Mouse (Mus musculus) heart, embryonic 12.5 days (tissue): ENCODE data around the gene Lgals7. TPM values are rescaled to one million over a fixed set of nuclear protein-coding genes. Genes with fewer than 3 reads are reported as not detected.

Source experiments
- ATAC-seq: fragments of 200-750 bp; cut with Nextera tagmentation; 2 replicates; pipeline ENCODE4 v1.8.0; 2017; ENCODE audit warnings: moderate TSS enrichment, moderate library complexity; ENCODE audit not compliant: insufficient number of reproducible peaks, low FRiP score
- H3K27ac ChIP-seq: fragments of 300-500 bp; sonication (generic); 2 replicates; pipeline ENCODE4 v1.5.1; 2016; ENCODE audit warnings: mild to moderate bottlenecking, moderate library complexity; ENCODE audit not compliant: poor library complexity, severe bottlenecking
- H3K27me3 ChIP-seq: fragments of 300-500 bp; sonication (generic); replicated peaks from 2 replicates; pipeline ENCODE4 v1.6.1; 2016; ENCODE audit warnings: mild to moderate bottlenecking, moderate library complexity
- H3K36me3 ChIP-seq: fragments of 300-500 bp; sonication (generic); 2 replicates; pipeline ENCODE4 v1.6.1; 2016; ENCODE audit warnings: mild to moderate bottlenecking, moderate library complexity
- H3K4me1 ChIP-seq: fragments of 300-500 bp; sonication (generic); replicated peaks from 2 replicates; pipeline ENCODE4 v1.6.1; 2016; ENCODE audit warnings: mild to moderate bottlenecking
- H3K4me2 ChIP-seq: fragments of 300-500 bp; sonication (generic); 2 replicates; pipeline ENCODE4 v1.6.1; 2016; ENCODE audit warnings: mild to moderate bottlenecking, moderate library complexity
- H3K4me3 ChIP-seq: fragments of 300-500 bp; sonication (generic); 2 replicates; pipeline ENCODE4 v1.5.1; 2016; ENCODE audit warnings: mild to moderate bottlenecking
- H3K9ac ChIP-seq: fragments of 300-500 bp; sonication (generic); 2 replicates; pipeline ENCODE4 v1.6.1; 2016; ENCODE audit warnings: mild to moderate bottlenecking, moderate library complexity
- H3K9me3 ChIP-seq: fragments of 300-500 bp; sonication (generic); replicated peaks from 2 replicates; pipeline ENCODE4 v1.6.1; 2016; ENCODE audit warnings: mild to moderate bottlenecking, moderate library complexity
- WGBS: fragments of 180-500 bp; shearing (Covaris S2); methylation state at CpG from one replicate; pipeline ENCODE4 v1.1.7; 2016; 5-methylcytosine and 5-hydroxymethylcytosine counted together
- polyA plus RNA-seq: library from polyadenylated mRNA; unstranded; fragments of >200 nt; fragmentation: Nextera tagmentation; extraction: Ambion mirVana; gene quantifications from 2 replicates; pipeline ENCODE4 v1.2.1, GENCODE M21; 2016

Gene Lgals7
- 1.1 and 1.3 TPM in 2 replicates for polyA plus RNA-seq

DNA sequence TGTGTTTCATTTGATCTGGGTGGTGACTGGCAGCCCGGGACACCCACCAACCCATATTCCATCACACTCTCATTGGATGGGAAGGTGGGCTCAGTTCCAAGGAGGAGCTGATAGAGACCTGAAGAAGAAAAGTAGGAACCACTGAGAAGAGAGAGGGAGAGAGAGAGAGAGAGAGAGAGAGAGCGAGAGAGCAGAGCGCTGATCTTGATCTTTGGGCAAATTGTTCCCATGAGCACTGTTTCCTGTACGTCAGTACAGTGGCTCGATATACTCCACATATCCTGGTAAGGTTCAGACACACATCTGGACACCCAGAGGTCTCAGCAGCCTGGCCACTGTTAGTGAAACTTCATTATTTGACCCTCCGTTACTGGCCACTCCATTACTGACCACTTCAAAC is at the start of gene Lgals7:
Lgals7 (plus strand) TSS at position 314 of the 400 bp plus-strand sequence.
- no peak within 1 kb of the TSS for H3K4me3 ChIP-seq
- no peak for ATAC-seq
- no peaks in the 10 kb centered on the region for H3K36me3 ChIP-seq
- H3K27ac ChIP-seq = no peak within 1 kb of the TSS
- no peak within 1 kb of the TSS for H3K9ac ChIP-seq
- no peaks in the 10 kb centered on the region for H3K27me3 ChIP-seq
- 76% methylated on average over 6 of the region's 6 CpGs for WGBS
- H3K9me3 ChIP-seq = peaks cover 5% of the 10 kb centered on the region; the same call in 1 of the 2 replicates
- peak within 1 kb of the TSS; percentile 8; the same call in 1 of the 2 replicates for H3K4me2 ChIP-seq
- peaks cover 28% of the 10 kb centered on the region for H3K4me1 ChIP-seq

DNA sequence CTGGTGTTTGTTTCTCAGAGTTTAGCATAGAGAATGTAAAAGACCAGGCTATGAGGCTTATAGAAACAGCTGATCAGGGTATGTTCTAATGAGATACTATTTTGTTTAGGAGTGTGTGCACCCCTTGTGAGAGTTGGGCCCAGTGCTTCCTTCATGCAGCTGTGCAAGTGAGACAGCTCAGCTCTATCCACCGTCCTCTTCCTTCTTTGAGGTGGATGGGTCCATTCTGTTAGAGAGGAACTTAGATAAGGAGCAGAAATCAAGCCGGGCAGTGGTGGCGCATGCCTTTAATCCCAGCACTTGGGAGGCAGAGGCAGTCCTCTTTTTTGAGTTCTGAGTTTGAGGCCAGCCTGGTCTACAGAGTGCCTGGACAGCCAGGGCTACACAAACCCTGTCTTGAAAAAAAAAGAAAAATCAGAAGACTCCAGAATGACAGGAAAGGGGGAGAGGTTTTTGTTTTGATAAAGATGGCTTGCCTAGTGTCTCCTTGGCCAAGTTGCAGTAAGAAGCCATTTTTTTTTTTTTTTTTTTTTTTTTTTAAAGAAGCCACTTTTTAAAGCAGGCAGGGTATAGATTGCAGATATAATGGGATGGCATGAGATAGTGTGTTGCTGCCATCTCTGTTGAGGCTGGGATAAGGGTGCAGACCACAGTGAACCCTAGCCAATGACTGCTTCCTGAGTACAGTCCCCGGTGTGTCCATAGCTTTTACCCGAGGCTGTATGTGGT is 49.2 kb upstream of the Lgals7 start:
- Histone ChIP-seq H3K4me2 (no peak overlapping the region), H3K4me1 (peaks cover 71% of the 10 kb centered on the region), H3K27ac (0 out of 2 replicates have a peak overlapping the region, but pooled peaks have one; percentile 6), H3K4me3 (no peak overlapping the region), H3K9me3 (no peaks in the 10 kb centered on the region), H3K36me3 (peaks cover 73% of the 10 kb centered on the region), H3K27me3 (no peaks in the 10 kb centered on the region), H3K9ac (no peak overlapping the region)
- ATAC-seq = no peak
- 60% methylated on average over 5 of the region's 5 CpGs for WGBS

DNA sequence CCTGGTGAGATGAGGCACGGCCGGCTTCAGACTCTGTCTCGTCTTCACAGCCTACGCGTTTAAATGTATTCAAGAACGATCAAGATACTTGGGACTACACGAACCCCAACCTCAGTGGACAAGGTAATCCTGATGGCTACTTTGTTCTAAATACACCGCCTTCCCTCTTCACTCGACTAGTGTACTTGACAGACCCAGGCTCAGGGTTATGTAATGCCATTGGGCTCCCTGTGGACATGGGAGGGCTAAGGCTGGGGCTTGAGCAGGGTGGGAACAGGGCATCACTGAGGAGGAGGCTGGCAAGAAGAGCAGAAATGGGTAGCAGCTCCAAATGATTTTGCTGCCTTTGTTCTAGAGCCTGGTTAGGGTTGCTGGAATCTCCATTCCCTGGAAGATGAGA is 48.4 kb upstream of the Lgals7 start:
- ATAC-seq = no peak
- Histone ChIP-seq H3K9ac (peak overlapping the region; percentile 13; the same call in 1 of the 2 replicates), H3K4me3 (no peak overlapping the region), H3K4me2 (no peak overlapping the region), H3K4me1 (peaks cover 79% of the 10 kb centered on the region), H3K9me3 (no peaks in the 10 kb centered on the region), H3K27ac (no peak overlapping the region), H3K36me3 (peaks cover 81% of the 10 kb centered on the region), H3K27me3 (no peaks in the 10 kb centered on the region)
- WGBS = 93% methylated on average over 9 of the region's 9 CpGs

DNA sequence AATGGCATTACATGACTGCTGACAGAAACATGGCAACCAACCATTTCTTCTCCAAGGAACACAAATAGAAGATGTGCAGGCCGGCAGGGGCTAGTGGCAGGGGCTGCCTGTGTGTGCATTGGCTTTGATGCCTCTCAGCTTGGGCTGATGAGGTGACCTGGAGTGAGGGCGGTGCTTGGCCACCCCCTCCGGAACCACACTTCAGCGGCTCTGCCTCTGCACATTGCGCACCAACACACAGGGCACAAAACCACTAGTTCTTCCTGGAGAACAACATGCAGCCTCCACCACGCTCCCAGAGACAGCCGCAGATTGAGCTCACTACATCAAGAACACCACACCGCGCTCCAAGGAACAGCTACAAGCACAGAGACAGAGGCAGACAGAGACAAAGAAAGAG is 47.5 kb upstream of the Lgals7 start:
- 86% methylated on average over 9 of the region's 9 CpGs for whole genome bisulfite sequencing
- peak overlapping the region; percentile 28; the same call in 1 of the 2 replicates for H3K9ac ChIP-seq
- H3K27me3 ChIP-seq = no peaks in the 10 kb centered on the region
- H3K4me2 ChIP-seq = no peak overlapping the region
- H3K27ac ChIP-seq = no peak overlapping the region
- no peak overlapping the region for H3K4me3 ChIP-seq
- H3K36me3 ChIP-seq = peaks cover 91% of the 10 kb centered on the region
- no peaks in the 10 kb centered on the region for H3K9me3 ChIP-seq
- no peak for ATAC-seq
- H3K4me1 ChIP-seq = peaks cover 89% of the 10 kb centered on the region

DNA sequence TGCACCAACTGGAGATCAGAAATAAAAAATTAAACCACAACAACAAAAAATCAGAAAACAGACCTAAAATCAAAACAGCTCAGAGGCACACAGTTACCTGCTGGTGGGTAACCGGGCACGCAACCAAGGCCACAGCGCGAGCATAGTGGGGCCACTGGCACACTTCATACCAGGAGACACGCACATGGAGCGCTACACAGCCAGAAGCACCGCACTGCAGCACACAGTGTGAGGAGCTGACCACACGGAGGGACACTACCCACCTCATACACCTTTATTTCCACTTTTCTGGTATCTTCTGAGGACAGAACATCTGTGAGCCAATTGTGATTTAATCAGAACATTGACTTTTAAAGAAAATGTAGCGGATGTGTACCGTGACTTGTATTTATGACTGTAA is 46.7 kb upstream of the Lgals7 start:
- H3K4me3 ChIP-seq = no peak overlapping the region
- WGBS = 90% methylated on average over 10 of the region's 10 CpGs
- no peaks in the 10 kb centered on the region for H3K27me3 ChIP-seq
- no peaks in the 10 kb centered on the region for H3K9me3 ChIP-seq
- peaks cover 93% of the 10 kb centered on the region for H3K4me1 ChIP-seq
- H3K4me2 ChIP-seq = no peak overlapping the region
- peak overlapping the region; percentile 40 for H3K9ac ChIP-seq
- no peak for ATAC-seq
- no peak overlapping the region; the same call in 1 of the 2 replicates for H3K27ac ChIP-seq
- peaks cover 97% of the 10 kb centered on the region for H3K36me3 ChIP-seq

DNA sequence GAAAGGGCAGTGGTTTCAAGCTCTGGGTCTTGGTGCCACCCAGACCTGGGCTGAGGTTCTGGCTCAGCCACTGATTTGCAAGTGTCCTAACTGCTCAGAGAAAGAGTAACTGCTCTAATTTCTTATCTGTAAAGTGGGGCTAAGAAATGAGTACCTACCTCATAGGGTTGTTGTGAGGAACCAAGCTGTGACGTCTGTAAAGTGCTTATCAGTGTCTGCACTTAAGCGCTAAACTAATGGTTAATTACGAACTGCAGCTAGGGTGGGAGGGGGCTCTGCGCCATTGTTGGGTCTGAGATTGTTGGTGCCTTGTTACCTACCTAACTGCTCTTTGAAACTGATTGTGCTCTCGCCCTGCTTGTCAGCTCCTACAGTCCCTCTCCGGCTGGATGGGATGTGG is 46.1 kb upstream of the Lgals7 start:
- Histone ChIP-seq H3K27ac (no peak overlapping the region; the same call in 1 of the 2 replicates), H3K9me3 (no peaks in the 10 kb centered on the region), H3K27me3 (no peaks in the 10 kb centered on the region), H3K4me2 (0 out of 2 replicates have a peak overlapping the region, but pooled peaks have one; percentile 7), H3K4me3 (no peak overlapping the region), H3K36me3 (peaks cover 97% of the 10 kb centered on the region), H3K9ac (peak overlapping the region; percentile 40; the same call in 1 of the 2 replicates), H3K4me1 (peaks cover 87% of the 10 kb centered on the region)
- WGBS = 52% methylated on average over 6 of the region's 6 CpGs
- ATAC-seq = no peak

DNA sequence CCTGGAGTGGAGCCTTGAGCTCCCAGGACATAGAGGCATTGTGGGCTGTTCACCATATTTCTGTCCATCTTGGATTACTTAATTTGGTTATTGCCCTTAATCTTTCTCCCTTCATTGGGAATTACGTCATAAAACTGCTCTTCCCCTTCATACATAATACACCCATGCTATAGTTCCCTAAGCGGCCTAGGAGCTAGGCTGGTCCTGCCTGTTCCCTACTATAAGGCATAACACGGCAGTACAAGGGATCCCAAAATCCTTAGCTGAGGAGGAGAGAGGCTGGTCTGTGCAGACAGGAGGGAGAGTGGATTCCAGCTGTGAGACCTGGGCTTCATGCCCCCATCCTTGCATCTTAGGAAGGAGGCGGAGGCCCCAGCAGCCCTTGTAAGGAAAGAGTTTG is 45.7 kb upstream of the Lgals7 start:
- peaks cover 83% of the 10 kb centered on the region for H3K4me1 ChIP-seq
- 0 out of 2 replicates have a peak overlapping the region, but pooled peaks have one; percentile 7 for H3K4me2 ChIP-seq
- peaks cover 97% of the 10 kb centered on the region for H3K36me3 ChIP-seq
- no peak overlapping the region; the same call in none of the 2 replicates for H3K27ac ChIP-seq
- no peaks in the 10 kb centered on the region for H3K9me3 ChIP-seq
- H3K27me3 ChIP-seq = no peaks in the 10 kb centered on the region
- no peak for ATAC-seq
- H3K9ac ChIP-seq = peak overlapping the region; percentile 40; the same call in 1 of the 2 replicates
- WGBS = 80% methylated on average over 4 of the region's 4 CpGs
- no peak overlapping the region for H3K4me3 ChIP-seq

DNA sequence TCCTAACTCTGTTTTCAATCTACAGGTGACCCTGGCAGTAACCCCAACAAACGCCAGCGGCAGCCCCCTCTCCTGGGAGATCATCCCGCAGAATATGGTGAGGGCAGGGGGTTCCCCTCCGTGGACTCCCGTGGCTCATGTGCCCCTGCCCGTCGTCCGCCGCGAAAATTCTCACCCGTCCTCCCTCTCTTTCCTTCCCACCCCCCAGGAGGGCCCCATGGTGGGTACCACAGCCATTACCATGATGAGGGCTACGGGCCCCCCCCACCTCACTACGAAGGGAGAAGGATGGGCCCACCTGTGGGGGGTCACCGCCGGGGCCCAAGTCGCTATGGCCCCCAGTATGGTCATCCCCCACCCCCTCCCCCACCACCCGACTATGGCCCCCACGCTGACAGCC is 45.2 kb upstream of the Lgals7 start:
- Histone ChIP-seq H3K9ac (no peak overlapping the region), H3K27me3 (no peaks in the 10 kb centered on the region), H3K4me1 (peaks cover 78% of the 10 kb centered on the region), H3K36me3 (peaks cover 94% of the 10 kb centered on the region), H3K4me3 (no peak overlapping the region), H3K9me3 (no peaks in the 10 kb centered on the region), H3K4me2 (no peak overlapping the region), H3K27ac (no peak overlapping the region; the same call in 1 of the 2 replicates)
- no peak for ATAC-seq
- 91% methylated on average over 18 of the region's 18 CpGs for WGBS

DNA sequence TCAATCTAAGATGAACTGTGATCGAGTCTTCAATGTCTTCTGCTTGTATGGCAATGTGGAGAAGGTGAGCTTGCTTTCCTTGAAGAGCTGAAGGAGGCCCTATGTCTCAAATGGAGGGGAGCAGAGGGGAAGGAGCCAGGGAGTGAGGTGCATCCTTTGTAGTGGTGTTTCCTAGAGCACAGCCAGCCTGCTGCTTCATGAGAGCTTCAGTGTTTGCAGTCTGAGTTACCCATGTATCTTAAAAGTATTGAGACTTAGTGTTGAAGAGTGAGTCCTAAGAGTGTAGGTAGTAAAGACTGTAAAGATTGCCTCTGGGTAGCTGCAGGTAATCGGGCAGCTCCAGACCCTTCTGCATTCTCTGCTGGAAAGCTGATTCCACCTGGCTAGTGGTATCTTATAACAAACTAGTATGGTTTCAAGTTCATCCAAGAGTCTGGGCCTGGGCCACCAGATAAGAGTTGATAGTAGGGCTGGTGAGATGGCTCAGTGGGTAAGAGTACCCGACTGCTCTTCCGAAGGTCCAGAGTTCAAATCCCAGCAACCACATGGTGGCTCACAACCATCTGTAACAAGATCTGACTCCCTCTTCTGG is 44.7 kb upstream of the Lgals7 start:
- ATAC-seq = no peak
- peaks cover 73% of the 10 kb centered on the region for H3K4me1 ChIP-seq
- H3K36me3 ChIP-seq = peaks cover 89% of the 10 kb centered on the region
- H3K4me2 ChIP-seq = no peak overlapping the region
- WGBS = 67% methylated on average over 4 of the region's 4 CpGs
- H3K27me3 ChIP-seq = no peaks in the 10 kb centered on the region
- no peaks in the 10 kb centered on the region for H3K9me3 ChIP-seq
- H3K9ac ChIP-seq = no peak overlapping the region
- H3K4me3 ChIP-seq = no peak overlapping the region
- H3K27ac ChIP-seq = no peak overlapping the region; the same call in 1 of the 2 replicates

DNA sequence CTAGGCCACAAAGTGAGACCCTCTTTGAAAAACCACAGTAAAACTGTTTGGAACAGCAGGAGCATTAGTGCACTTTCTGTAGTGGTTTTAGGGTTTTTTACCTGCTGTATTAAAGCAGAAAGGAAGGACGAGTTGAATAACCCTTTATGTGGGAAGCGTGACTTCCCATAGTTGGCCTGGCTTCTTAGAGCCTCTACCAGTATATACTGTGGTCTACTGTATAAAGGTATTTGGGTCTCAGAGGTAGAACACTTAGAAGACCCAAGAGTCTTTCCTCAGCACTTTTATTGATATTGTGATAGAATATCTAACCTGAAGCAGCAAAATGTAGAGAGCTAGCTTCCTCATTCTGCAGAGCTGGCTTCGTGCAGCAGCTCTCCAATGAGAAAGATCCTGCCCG is 44.1 kb upstream of the Lgals7 start:
- no peak overlapping the region for H3K4me2 ChIP-seq
- ATAC-seq = no peak
- no peak overlapping the region for H3K4me3 ChIP-seq
- no peak overlapping the region for H3K27ac ChIP-seq
- H3K27me3 ChIP-seq = no peaks in the 10 kb centered on the region
- peaks cover 67% of the 10 kb centered on the region for H3K4me1 ChIP-seq
- 89% methylated on average over 4 of the region's 4 CpGs for WGBS
- no peaks in the 10 kb centered on the region for H3K9me3 ChIP-seq
- H3K36me3 ChIP-seq = peaks cover 83% of the 10 kb centered on the region
- 0 out of 2 replicates have a peak overlapping the region, but pooled peaks have one; percentile 45 for H3K9ac ChIP-seq
